Mouse (Mus musculus) liver, embryonic 16.5 days (tissue): ENCODE results near the gene Foxn1. TPM values are rescaled to one million over a fixed set of nuclear protein-coding genes. Genes with fewer than 3 reads are reported as not detected.

Experiments
- ATAC-seq: fragments of 200-750 bp; cut with Nextera tagmentation; 2 replicates; pipeline ENCODE4 v1.8.0; 2017; ENCODE audit warnings: low read depth, mild to moderate bottlenecking, moderate number of reproducible peaks, moderate library complexity
- H3K27ac ChIP-seq: fragments of 300-500 bp; sonication (generic); 2 replicates; pipeline ENCODE4 v1.5.1; 2014; ENCODE audit warnings: mild to moderate bottlenecking, low read length
- H3K27me3 ChIP-seq: fragments of 300-500 bp; sonication (generic); 2 replicates; pipeline ENCODE4 v1.6.1; 2014; ENCODE audit warnings: low read depth, low read length, mixed read lengths; ENCODE audit not compliant: control insufficient read depth, insufficient read depth
- H3K36me3 ChIP-seq: fragments of 300-500 bp; sonication (generic); 2 replicates; pipeline ENCODE4 v1.6.1; 2014; ENCODE audit warnings: mild to moderate bottlenecking; ENCODE audit not compliant: control insufficient read depth, insufficient read depth
- H3K4me1 ChIP-seq: fragments of 300-500 bp; sonication (generic); 2 replicates; pipeline ENCODE4 v1.6.1; 2014; ENCODE audit warnings: low read depth, low read length, mixed read lengths; ENCODE audit not compliant: control insufficient read depth
- H3K4me2 ChIP-seq: fragments of 300-500 bp; sonication (generic); 2 replicates; pipeline ENCODE4 v1.6.1; 2014; ENCODE audit warnings: low read depth, low read length, mixed read lengths
- H3K4me3 ChIP-seq: fragments of 300-500 bp; sonication (generic); 2 replicates; pipeline ENCODE4 v1.5.1; 2014; ENCODE audit warnings: low read depth, mild to moderate bottlenecking, low read length
- H3K9ac ChIP-seq: fragments of 300-500 bp; sonication (generic); 2 replicates; pipeline ENCODE4 v1.6.1; 2014; ENCODE audit warnings: low read depth, low read length
- H3K9me3 ChIP-seq: fragments of 300-500 bp; sonication (generic); replicated peaks from 2 replicates; pipeline ENCODE4 v1.6.1; 2016; ENCODE audit warnings: low read length; ENCODE audit not compliant: control insufficient read depth
- WGBS: fragments of 180-500 bp; shearing (Covaris S2); extraction: QIAGEN DNeasy Blood & Tissue Kit; methylation state at CpG from one replicate; pipeline ENCODE4 v1.1.7; 2014; ENCODE audit not compliant: insufficient replicate concordance; 5-methylcytosine and 5-hydroxymethylcytosine counted together
- polyA plus RNA-seq: library from polyadenylated mRNA; unstranded; fragments of >200 nt; fragmentation: Nextera tagmentation; extraction: Ambion mirVana; gene quantifications from 2 replicates; pipeline ENCODE4 v1.2.1, GENCODE M21; 2015

Foxn1 gene
- polyA plus RNA-seq, 1 experiment from 2014 or later, result not detected

- Histone ChIP-seq H3K27me3 (peaks cover 2% of the 10 kb centered on the region; the same call in 1 of the 2 replicates), H3K36me3 (no peaks in the 10 kb centered on the region), H3K27ac (no peak within 1 kb of the TSS), H3K4me3 (no peak within 1 kb of the TSS), H3K9me3 (no peaks in the 10 kb centered on the region), H3K4me1 (no peaks in the 10 kb centered on the region), H3K9ac (no peak within 1 kb of the TSS), H3K4me2 (no peak within 1 kb of the TSS)
- ATAC-seq, result no peak
- 29% methylated on average over 13 of the region's 13 CpGs for WGBS
Measured at GRCm38 (mm10) chr11:78422055-78422819, 35.9 kb upstream of the Foxn1 start, which contains the start of gene Slc13a2. Gene Slc13a2, minus strand, starts transcription at chr11:78422217.

GRCm38 (mm10) chr11:78421201-78422009 lies 35.0 kb upstream of the Foxn1 start:
- no peak for ATAC-seq
- Histone ChIP-seq H3K27me3 (peaks cover 2% of the 10 kb centered on the region; the same call in 1 of the 2 replicates), H3K4me3 (no peak overlapping the region), H3K27ac (no peak overlapping the region), H3K36me3 (no peaks in the 10 kb centered on the region), H3K9me3 (no peaks in the 10 kb centered on the region), H3K4me1 (no peaks in the 10 kb centered on the region), H3K9ac (no peak overlapping the region), H3K4me2 (no peak overlapping the region)
- 28% methylated on average over 13 of the region's 13 CpGs for WGBS

GRCm38 (mm10) chr11:78420263-78420889 lies 34.0 kb upstream of the Foxn1 start:
- no peak overlapping the region for H3K4me3 ChIP-seq
- H3K9ac ChIP-seq, result no peak overlapping the region
- WGBS, result 6% methylated on average over 12 of the region's 12 CpGs
- no peaks in the 10 kb centered on the region for H3K36me3 ChIP-seq
- H3K4me2 ChIP-seq, result no peak overlapping the region
- H3K4me1 ChIP-seq, result no peaks in the 10 kb centered on the region
- H3K27me3 ChIP-seq, result peaks cover 2% of the 10 kb centered on the region; the same call in 1 of the 2 replicates
- H3K9me3 ChIP-seq, result no peaks in the 10 kb centered on the region
- no peak for ATAC-seq
- H3K27ac ChIP-seq, result no peak overlapping the region

- no peak overlapping the region for H3K27ac ChIP-seq
- no peaks in the 10 kb centered on the region for H3K9me3 ChIP-seq
- no peak overlapping the region for H3K9ac ChIP-seq
- no peak for ATAC-seq
- H3K36me3 ChIP-seq, result no peaks in the 10 kb centered on the region
- no peaks in the 10 kb centered on the region for H3K4me1 ChIP-seq
- no peak overlapping the region for H3K4me3 ChIP-seq
- peaks cover 2% of the 10 kb centered on the region; the same call in 1 of the 2 replicates for H3K27me3 ChIP-seq
- H3K4me2 ChIP-seq, result no peak overlapping the region
- WGBS, result 67% methylated on average over 6 of the region's 6 CpGs
Measured at GRCm38 (mm10) chr11:78416854-78417253, 30.5 kb upstream of the Foxn1 start.

GRCm38 (mm10) chr11:78412861-78413260 lies 26.5 kb upstream of the Foxn1 start:
- WGBS, result 52% methylated on average over 6 of the region's 6 CpGs
- H3K4me1 ChIP-seq, result no peaks in the 10 kb centered on the region
- no peak overlapping the region for H3K4me3 ChIP-seq
- no peak overlapping the region for H3K27ac ChIP-seq
- no peaks in the 10 kb centered on the region for H3K9me3 ChIP-seq
- H3K27me3 ChIP-seq, result no peaks in the 10 kb centered on the region
- no peak for ATAC-seq
- no peaks in the 10 kb centered on the region for H3K36me3 ChIP-seq
- H3K9ac ChIP-seq, result no peak overlapping the region
- H3K4me2 ChIP-seq, result no peak overlapping the region

GRCm38 (mm10) chr11:78412324-78412850 lies 26.0 kb upstream of the Foxn1 start:
- 60% methylated on average over 6 of the region's 6 CpGs for WGBS
- Histone ChIP-seq H3K9me3 (no peaks in the 10 kb centered on the region), H3K27me3 (no peaks in the 10 kb centered on the region), H3K36me3 (no peaks in the 10 kb centered on the region), H3K4me2 (no peak overlapping the region), H3K27ac (no peak overlapping the region), H3K4me1 (no peaks in the 10 kb centered on the region), H3K4me3 (no peak overlapping the region), H3K9ac (no peak overlapping the region)
- no peak for ATAC-seq

- H3K4me3 ChIP-seq, result no peak overlapping the region
- H3K4me1 ChIP-seq, result no peaks in the 10 kb centered on the region
- no peak for ATAC-seq
- no peak overlapping the region for H3K4me2 ChIP-seq
- H3K9me3 ChIP-seq, result no peaks in the 10 kb centered on the region
- no peak overlapping the region for H3K9ac ChIP-seq
- 67% methylated on average over 11 of the region's 11 CpGs for WGBS
- H3K36me3 ChIP-seq, result no peaks in the 10 kb centered on the region
- no peak overlapping the region for H3K27ac ChIP-seq
- no peaks in the 10 kb centered on the region for H3K27me3 ChIP-seq
Measured at GRCm38 (mm10) chr11:78411606-78412323, 25.4 kb upstream of the Foxn1 start.
